Mouse (Mus musculus) ES-Bruce4 (cell line): ENCODE measurements at regions not wholly inside any gene's neighbourhood (a gene's known extent, or its start where the extent isn't known, plus 50 kb on each side); places are given as distances from the start of the nearest gene placed in this dataset.

Experiments used
- CTCF ChIP-seq: IDR thresholded peaks from one replicate; pipeline ENCODE4 v1.8.1; 2011; ENCODE audit warnings: low read depth, low read length
- EP300 ChIP-seq: IDR thresholded peaks from 2 replicates; pipeline ENCODE4 v1.6.1; 2011; ENCODE audit warnings: low read depth, low read length; ENCODE audit not compliant: insufficient read depth
- POLR2A ChIP-seq: IDR thresholded peaks from one replicate; pipeline ENCODE4 v1.8.1; 2011; ENCODE audit warnings: low read length; ENCODE audit not compliant: insufficient read depth

- TF ChIP-seq EP300 (no peak), CTCF (no peak), POLR2A (no peak)
Measured at GRCm38 (mm10) chr11:64208306-64208705, 129.0 kb upstream of the Cox10 start.
